Mouse (Mus musculus): ENCODE results near the gene Bbs4. TPM values are rescaled to one million over a fixed set of nuclear protein-coding genes. Genes with fewer than 3 reads are reported as not detected.
A peak's percentile ranks its signal among the peaks of the same experiment; 100 is the strongest.
"Not testable (repeated sequence)": the region's sequence is repeated elsewhere in the genome, so short reads cannot be mapped to it uniquely, and the experiment has no call there.

Gene Bbs4
- 17.3 and 24.5 TPM in 2 replicates for polyA plus RNA-seq (2015; fragmentation: Nextera tagmentation; extraction: Ambion mirVana)

DNA sequence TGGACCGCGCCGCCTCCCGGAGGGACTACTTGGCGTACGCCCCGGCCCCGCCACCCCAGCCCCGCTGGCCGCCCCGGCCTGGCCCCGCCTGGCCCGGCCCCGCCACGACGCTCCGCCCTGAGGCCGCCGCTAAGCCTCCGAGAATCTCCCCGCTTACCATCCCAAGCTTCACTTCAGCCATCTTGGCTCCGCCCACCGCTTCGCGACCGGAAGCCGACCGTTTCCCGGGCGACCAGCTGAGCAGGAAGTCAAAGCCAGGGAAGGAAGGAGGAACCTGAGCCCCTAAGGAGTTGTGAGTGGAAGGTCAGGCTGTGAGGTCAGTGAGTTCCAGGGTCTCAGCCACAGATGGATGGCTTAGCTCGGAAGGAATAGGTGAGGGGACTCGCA lies at the start of gene Bbs4:
Bbs4 (minus strand) TSS at position 256 of the 387 bp plus-strand sequence.
- Histone ChIP-seq H3K36me3 (no peaks in the 10 kb centered on the region), H3K27me3 (no peaks in the 10 kb centered on the region), H3K4me3 (peak within 1 kb of the TSS; percentile 76), H3K9ac (peak within 1 kb of the TSS; percentile 90), H3K4me2 (peak within 1 kb of the TSS; percentile 67), H3K4me1 (peaks cover 11% of the 10 kb centered on the region), H3K27ac (peak within 1 kb of the TSS; percentile 80), H3K9me3 (no peaks in the 10 kb centered on the region)
- WGBS, result under 1% methylated on average over 32 of the region's 32 CpGs
- peak; percentile 87 for ATAC-seq (ENCODE audit: insufficient number of reproducible peaks, insufficient read depth, low FRiP score, low TSS enrichment, low read depth)

DNA sequence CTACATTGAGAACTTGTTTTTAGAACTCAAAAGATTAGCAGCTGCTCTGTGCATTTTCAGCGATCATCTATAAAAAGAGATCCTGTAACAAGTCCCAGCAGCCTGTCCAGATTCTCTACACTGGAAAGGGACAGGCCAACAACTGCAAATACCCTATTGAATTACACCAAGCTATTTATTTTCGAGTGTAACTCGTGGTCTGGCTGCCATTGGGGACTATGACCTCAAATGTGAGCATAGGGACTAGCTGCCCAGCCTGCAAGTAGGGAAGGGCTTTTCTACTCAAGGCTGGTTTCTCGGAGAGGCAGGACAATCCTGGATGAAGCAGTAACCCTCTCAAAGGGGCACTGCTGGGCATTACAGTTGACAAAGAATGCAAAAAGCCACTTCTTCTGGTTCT lies 35.8 kb upstream of the Bbs4 start:
- no peak for ATAC-seq (ENCODE audit: insufficient number of reproducible peaks, insufficient read depth, low FRiP score, low TSS enrichment, low read depth)

DNA sequence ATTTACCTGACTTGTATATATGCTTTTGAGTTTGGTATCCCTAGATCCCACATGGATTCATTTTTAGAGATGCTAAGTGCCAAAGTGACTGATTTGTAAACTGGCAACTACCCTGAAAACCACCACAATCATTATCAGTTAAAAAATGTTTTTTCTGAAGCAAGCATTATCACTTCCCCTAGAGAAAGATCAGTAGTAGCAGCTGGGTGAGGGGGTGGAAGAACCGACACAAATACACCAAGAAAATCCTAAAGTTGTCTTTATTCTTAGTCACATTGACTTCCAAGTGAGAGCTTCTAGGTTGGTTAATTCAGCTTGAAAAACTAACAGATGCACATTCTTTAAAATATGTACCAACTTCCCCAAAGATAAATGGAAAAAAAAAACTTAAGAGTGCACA lies 35.0 kb upstream of the Bbs4 start:
- H3K27me3 ChIP-seq, result no peaks in the 10 kb centered on the region
- no peak overlapping the region for H3K4me2 ChIP-seq
- H3K9ac ChIP-seq, result no peak overlapping the region
- no peak for ATAC-seq (ENCODE audit: insufficient number of reproducible peaks, insufficient read depth, low FRiP score, low TSS enrichment, low read depth)
- H3K4me3 ChIP-seq, result no peak overlapping the region
- H3K36me3 ChIP-seq, result peaks cover 33% of the 10 kb centered on the region
- WGBS, result 86% methylated on average over 1 of the region's 1 CpGs
- no peak overlapping the region for H3K27ac ChIP-seq
- H3K4me1 ChIP-seq, result no peaks in the 10 kb centered on the region
- no peaks in the 10 kb centered on the region for H3K9me3 ChIP-seq

More for the DNA sequence above, 35.8 kb upstream of the Bbs4 start:
- Histone ChIP-seq H3K4me2 (no peak overlapping the region), H3K4me1 (no peaks in the 10 kb centered on the region), H3K4me3 (no peak overlapping the region), H3K27me3 (no peaks in the 10 kb centered on the region), H3K27ac (no peak overlapping the region), H3K9me3 (no peaks in the 10 kb centered on the region), H3K36me3 (peaks cover 40% of the 10 kb centered on the region), H3K9ac (no peak overlapping the region)
- WGBS, result 73% methylated on average over 4 of the region's 4 CpGs

DNA sequence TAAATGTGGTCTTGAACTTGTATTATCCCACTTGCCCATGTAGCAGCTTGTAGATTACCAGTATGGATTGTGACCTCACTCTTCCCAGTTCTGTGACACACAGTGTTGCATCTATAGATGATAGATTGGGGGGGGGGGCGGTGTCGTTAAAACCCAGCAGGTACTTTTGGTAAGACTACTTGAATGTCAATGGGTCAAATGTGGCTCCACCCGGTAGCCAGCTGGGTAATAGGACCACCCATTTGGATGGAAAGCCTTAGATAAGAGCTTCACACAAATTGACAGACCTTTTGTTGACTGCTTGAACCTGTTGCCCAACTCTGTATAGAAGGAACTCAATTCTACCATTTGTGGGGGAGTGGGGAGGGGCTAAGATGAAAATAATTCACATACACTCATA lies 34.2 kb upstream of the Bbs4 start:
- peaks cover 25% of the 10 kb centered on the region for H3K36me3 ChIP-seq
- H3K9ac ChIP-seq, result no peak overlapping the region
- 68% methylated on average over 3 of the region's 3 CpGs for WGBS
- H3K4me1 ChIP-seq, result no peaks in the 10 kb centered on the region
- no peak for ATAC-seq (ENCODE audit: insufficient number of reproducible peaks, insufficient read depth, low FRiP score, low TSS enrichment, low read depth)
- no peak overlapping the region for H3K4me2 ChIP-seq
- no peaks in the 10 kb centered on the region for H3K27me3 ChIP-seq
- H3K9me3 ChIP-seq, result no peaks in the 10 kb centered on the region
- H3K27ac ChIP-seq, result no peak overlapping the region
- H3K4me3 ChIP-seq, result no peak overlapping the region

DNA sequence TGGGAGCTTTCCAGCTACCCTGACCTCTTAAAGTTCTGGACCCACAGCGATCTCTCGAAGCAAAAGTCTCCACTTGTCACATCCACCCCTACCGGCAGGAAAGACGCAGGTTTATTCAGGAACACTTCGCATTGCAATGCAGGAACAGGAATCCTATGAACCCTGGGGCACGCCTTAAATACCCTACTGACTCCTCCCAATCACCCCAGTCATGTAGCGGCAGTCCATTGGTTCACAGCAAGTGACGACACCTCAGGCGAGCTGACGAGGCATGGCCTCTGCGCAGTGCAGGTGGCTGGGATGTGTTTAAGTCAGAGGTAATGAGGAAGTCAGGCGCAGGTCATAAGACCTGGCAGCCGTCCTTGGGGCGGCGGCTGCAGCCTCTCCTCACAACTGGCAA lies 22.3 kb upstream of the Bbs4 start:
- Histone ChIP-seq H3K9ac (no peak overlapping the region), H3K27me3 (no peaks in the 10 kb centered on the region), H3K4me2 (no peak overlapping the region), H3K4me1 (no peaks in the 10 kb centered on the region), H3K27ac (no peak overlapping the region), H3K9me3 (peaks cover 3% of the 10 kb centered on the region; the same call in 1 of the 2 replicates), H3K36me3 (no peaks in the 10 kb centered on the region), H3K4me3 (no peak overlapping the region)
- no peak for ATAC-seq (ENCODE audit: insufficient number of reproducible peaks, insufficient read depth, low FRiP score, low TSS enrichment, low read depth)
- 90% methylated on average over 15 of the region's 15 CpGs for WGBS

DNA sequence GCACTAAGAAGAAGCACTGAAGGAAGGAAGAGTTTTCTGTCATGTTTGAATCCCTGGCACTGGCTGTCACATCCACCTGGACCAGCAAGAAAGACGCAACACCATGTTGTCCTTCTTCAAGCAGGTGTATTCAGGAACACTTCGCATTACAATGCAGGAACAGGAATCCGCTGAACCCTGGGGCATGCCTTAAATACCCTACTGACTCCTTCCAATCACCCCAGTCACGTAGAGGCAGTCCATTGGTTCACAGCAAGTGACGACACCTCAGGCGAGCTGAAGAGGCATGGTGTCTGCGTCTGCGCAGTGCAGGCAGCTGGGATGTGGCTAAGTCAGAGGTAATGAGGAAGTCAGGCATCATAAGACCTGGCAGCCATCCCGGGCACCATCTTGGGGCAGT lies 16.3 kb upstream of the Bbs4 start:
- 88% methylated on average over 9 of the region's 9 CpGs for WGBS
- H3K9ac ChIP-seq, result no peak overlapping the region
- no peak for ATAC-seq (ENCODE audit: insufficient number of reproducible peaks, insufficient read depth, low FRiP score, low TSS enrichment, low read depth)

DNA sequence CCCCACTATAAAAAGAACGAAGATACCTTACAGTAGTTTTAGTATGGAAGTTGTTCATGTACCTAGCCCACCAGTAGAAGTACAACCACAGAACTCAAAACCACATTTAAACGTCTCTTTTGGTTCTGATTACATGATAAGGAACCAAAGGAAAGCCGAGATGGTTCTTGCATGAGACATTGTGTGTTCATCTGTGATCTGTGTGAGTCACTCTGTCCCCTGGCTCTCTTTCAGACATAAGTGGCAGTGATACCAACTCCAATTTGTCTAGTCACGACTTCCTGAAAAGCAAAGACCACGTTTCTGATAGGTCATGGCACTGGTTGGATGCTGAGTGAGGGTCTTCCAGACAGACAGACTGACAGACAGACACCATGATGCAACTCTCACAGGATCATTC lies 15.9 kb upstream of the Bbs4 start:
- no peak for ATAC-seq (ENCODE audit: insufficient number of reproducible peaks, insufficient read depth, low FRiP score, low TSS enrichment, low read depth)
- no peak overlapping the region for H3K27ac ChIP-seq
- no peaks in the 10 kb centered on the region for H3K4me1 ChIP-seq
- WGBS, result 72% methylated on average over 5 of the region's 5 CpGs
- H3K36me3 ChIP-seq, result no peaks in the 10 kb centered on the region
- no peak overlapping the region for H3K9ac ChIP-seq
- no peak overlapping the region for H3K4me2 ChIP-seq
- no peaks in the 10 kb centered on the region for H3K27me3 ChIP-seq
- H3K4me3 ChIP-seq, result no peak overlapping the region
- peaks cover 3% of the 10 kb centered on the region; the same call in 1 of the 2 replicates for H3K9me3 ChIP-seq

More for the DNA sequence above, 16.3 kb upstream of the Bbs4 start:
- H3K4me3 ChIP-seq, result no peak overlapping the region
- peaks cover 3% of the 10 kb centered on the region; the same call in 1 of the 2 replicates for H3K9me3 ChIP-seq
- H3K27me3 ChIP-seq, result no peaks in the 10 kb centered on the region
- H3K36me3 ChIP-seq, result no peaks in the 10 kb centered on the region
- H3K27ac ChIP-seq, result no peak overlapping the region
- H3K4me2 ChIP-seq, result no peak overlapping the region
- no peaks in the 10 kb centered on the region for H3K4me1 ChIP-seq

DNA sequence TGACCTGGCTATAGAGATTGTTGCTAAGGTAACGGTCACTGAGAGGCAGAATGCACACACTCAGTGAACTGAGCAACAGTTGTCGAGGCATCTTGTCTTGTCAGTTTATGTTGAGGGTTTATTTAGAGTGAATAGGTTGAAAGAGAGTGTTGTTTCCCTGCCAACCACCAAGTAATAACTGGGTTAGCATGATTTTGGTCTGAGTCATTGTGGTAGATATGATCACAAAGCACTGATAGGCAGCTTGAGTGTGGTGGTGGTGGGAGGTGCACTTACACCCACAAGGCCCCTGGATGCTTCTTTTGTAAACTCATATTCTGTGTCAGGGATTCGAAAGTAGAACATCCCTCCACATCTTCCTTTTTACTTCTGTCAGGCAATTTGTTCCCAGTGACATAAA lies 7.2 kb upstream of the Bbs4 start:
- WGBS, result 74% methylated on average over 3 of the region's 3 CpGs
- not testable (repeated sequence) for ATAC-seq (ENCODE audit: insufficient number of reproducible peaks, insufficient read depth, low FRiP score, low TSS enrichment, low read depth); H3K36me3 ChIP-seq; H3K9me3 ChIP-seq; H3K4me3 ChIP-seq; H3K9ac ChIP-seq; H3K4me1 ChIP-seq; H3K27me3 ChIP-seq; H3K27ac ChIP-seq; H3K4me2 ChIP-seq

DNA sequence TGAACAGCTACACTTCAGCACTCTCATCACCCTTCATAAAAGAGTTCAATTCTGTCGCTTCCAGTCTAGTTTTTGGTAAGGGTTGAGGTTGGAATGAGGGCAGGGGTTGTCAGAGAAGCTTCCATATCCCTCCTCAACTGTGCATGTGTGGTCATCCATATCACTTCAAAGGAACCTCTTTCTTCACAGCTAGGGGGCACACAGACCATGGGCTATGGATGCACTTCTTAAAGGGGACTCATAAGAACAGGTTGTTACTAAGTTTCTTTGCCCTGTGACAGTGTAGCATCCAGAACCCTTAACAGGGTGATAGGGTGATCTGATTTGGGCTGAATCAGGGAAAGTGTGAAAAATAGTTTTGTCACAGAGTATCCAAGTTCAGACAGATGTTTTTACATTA lies 4.7 kb upstream of the Bbs4 start:
- H3K27me3 ChIP-seq; H3K4me1 ChIP-seq; H3K4me2 ChIP-seq; H3K9ac ChIP-seq; H3K4me3 ChIP-seq; ATAC-seq (ENCODE audit: insufficient number of reproducible peaks, insufficient read depth, low FRiP score, low TSS enrichment, low read depth); H3K36me3 ChIP-seq; H3K9me3 ChIP-seq; H3K27ac ChIP-seq: not testable (repeated sequence)
- 47% methylated on average over 1 of the region's 1 CpGs for WGBS

DNA sequence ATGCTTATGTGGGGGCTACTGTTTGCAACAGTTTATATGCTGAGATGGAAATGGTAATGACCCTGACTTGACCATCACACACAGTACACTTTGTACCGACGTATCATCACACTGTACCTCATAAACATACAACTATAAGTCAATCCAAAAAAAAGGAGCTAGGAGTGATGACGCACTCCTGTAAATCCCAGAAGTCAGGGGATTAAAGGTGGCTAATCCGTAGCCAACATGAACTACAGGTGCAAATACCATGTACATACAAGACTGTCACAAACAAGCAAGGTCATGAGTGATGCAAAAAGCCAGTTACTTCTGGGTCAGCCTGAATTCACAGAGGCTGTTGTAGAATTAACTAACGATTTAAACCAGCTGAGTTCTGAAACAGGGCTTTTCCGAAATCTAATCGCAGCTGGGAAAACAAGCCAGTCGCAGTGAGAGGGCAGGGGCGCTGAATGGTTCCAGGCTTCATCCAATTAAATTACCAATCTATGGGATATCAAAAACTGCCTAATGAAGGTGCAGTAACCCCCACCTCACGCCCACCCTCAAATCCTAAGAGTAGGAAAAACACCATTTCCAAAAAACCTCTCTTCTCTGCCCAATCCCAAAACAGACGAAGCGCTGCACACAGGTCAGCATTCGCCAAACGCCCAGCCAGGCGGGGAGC lies 589 bp downstream of the Bbs4 start:
- Histone ChIP-seq H3K4me3 (peak overlapping the region; percentile 76), H3K36me3 (no peaks in the 10 kb centered on the region), H3K4me2 (peak overlapping the region; percentile 67), H3K4me1 (peaks cover 11% of the 10 kb centered on the region), H3K9ac (peak overlapping the region; percentile 90), H3K9me3 (no peaks in the 10 kb centered on the region), H3K27me3 (no peaks in the 10 kb centered on the region), H3K27ac (peak overlapping the region; percentile 80)
- 8% methylated on average over 15 of the region's 15 CpGs for WGBS
- ATAC-seq (ENCODE audit: insufficient number of reproducible peaks, insufficient read depth, low FRiP score, low TSS enrichment, low read depth), result no peak

DNA sequence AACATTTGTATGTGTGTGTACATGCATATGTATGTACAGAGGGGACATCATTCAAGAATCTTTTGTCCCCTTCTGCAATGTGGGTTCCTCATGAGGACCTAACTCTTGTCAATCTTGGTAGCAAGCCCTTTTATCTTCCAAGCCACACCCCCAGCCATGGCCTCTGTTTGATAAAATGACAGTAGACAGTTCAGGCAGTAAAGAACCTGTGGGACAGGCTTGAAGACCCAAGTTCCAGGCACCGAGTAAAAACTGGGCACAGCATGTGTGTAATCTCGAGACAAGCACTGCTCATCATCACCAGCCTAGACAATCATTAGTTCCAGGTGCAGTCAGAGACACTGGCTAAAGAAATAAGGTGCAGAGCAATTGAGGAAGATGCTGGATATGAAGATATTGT lies 7.1 kb downstream of the Bbs4 start:
- Histone ChIP-seq H3K4me2 (no peak overlapping the region), H3K4me1 (no peaks in the 10 kb centered on the region), H3K27ac (no peak overlapping the region), H3K27me3 (no peaks in the 10 kb centered on the region), H3K9ac (no peak overlapping the region), H3K9me3 (no peaks in the 10 kb centered on the region), H3K4me3 (no peak overlapping the region), H3K36me3 (peaks cover 23% of the 10 kb centered on the region)
- 59% methylated on average over 2 of the region's 2 CpGs for WGBS
- ATAC-seq (ENCODE audit: insufficient number of reproducible peaks, insufficient read depth, low FRiP score, low TSS enrichment, low read depth), result no peak

DNA sequence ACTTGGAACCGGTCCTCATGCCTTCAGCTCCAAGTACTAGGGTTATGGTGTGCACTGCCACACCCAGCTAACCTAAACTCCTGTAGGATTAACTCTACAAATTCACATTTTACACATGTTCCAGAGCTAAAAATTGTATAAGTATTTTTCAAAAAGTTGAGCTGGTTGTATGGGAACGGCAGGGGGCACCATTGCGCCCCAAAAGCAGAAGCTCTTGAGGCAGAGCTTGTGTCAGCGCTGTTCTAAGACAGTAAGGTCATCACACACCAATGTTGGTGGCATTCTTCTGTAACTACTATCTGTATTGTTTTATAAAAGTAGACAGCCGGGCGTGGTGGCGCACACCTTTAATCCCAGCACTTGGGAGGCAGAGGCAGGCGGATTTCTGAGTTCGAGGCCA lies 13.3 kb downstream of the Bbs4 start:
- Histone ChIP-seq H3K27me3 (no peaks in the 10 kb centered on the region), H3K27ac (no peak overlapping the region), H3K9me3 (no peaks in the 10 kb centered on the region), H3K4me2 (no peak overlapping the region), H3K9ac (no peak overlapping the region), H3K36me3 (peaks cover 36% of the 10 kb centered on the region), H3K4me3 (no peak overlapping the region), H3K4me1 (no peaks in the 10 kb centered on the region)
- ATAC-seq (ENCODE audit: insufficient number of reproducible peaks, insufficient read depth, low FRiP score, low TSS enrichment, low read depth), result no peak
- 84% methylated on average over 9 of the region's 9 CpGs for WGBS

All from embryonic facial prominence, embryonic 13.5 days (tissue).